Mouse (Mus musculus) embryo, embryonic 10.5 days (tissue): ENCODE results near the gene Rnd3.

Experiments
- DNase-seq: peaks from one replicate; pipeline ENCODE4 v3.0.0-alpha.2; 2015; ENCODE audit warnings: low spot score

The Rnd3 gene

DNA sequence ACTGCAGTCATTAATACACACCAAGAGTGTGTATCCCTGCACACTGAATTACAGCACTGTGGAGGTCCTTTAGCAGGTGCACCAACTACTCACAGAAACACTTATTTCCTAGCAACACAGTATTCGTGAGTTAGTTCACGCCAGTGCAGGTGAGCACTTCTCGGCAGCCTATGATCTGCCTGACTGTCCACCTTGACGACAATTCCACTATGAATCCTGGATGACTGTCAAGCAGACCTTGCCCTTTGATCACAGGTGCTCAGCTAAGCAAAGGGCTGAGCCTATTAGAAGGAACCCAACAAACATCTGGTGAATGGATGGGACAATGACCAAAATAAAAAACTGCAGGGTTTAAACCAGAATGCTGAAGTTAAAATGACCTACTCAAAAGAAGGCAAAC is 20.8 kb downstream of the Rnd3 start:
- no peak for DNase-seq

DNA sequence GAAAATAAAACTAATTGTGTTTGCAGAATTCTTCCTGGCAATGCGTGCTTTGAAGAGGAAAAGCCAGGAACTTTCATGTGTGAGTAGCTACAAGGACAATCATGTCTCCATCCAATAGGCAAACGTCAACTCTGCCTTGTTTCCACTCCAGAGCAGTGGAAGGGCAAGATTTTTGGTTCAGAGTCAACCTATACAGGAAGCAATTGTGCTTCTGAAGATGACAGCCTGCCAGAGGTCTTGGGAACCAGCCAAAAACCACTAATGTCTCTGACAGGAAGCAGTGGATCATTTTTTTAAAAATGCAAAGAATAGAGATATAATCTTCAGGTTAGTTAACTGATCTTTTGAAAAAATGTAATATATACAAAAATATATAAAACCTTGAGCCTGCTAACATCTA is 38.6 kb downstream of the Rnd3 start:
- no peak for DNase-seq

DNA sequence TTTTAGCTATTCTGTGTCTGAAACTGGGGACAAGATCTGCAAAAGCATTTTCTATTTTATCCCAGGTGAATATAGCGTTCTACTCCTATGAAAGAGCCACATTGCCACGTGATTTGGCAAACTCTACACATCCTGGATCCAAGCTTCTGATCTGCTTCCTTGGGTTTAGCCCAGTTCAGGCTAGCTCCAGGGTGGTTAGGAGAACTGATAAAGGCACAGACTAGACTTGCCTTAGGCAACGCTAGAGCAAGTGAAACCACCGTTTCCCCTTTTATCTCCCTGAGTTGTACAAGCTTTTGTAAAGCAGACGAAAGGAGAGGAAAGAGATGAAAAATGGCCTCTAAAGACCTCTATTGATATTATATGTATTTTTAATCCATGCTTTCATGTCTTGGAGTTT is 40.3 kb downstream of the Rnd3 start:
- no peak for DNase-seq

DNA sequence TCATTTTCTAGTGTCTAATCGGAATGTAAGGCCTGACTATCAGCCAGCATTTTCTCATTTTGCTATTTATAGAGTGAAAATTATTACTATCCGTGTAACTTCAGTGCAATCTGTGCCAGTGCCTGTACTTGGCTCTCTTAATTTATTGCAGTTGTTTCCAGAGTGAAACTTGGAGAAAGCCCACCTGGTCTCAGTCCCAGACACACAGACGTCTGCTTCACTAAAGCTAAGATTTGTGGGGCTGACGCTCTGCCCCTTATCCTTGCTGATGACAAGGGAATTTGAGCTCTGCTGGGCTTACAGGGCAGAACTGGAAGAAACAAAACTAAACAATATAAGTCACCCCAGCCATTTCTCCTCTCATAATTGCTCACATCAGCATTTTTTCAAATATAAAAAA is 47.7 kb downstream of the Rnd3 start:
- DNase-seq = peak; percentile 35

DNA sequence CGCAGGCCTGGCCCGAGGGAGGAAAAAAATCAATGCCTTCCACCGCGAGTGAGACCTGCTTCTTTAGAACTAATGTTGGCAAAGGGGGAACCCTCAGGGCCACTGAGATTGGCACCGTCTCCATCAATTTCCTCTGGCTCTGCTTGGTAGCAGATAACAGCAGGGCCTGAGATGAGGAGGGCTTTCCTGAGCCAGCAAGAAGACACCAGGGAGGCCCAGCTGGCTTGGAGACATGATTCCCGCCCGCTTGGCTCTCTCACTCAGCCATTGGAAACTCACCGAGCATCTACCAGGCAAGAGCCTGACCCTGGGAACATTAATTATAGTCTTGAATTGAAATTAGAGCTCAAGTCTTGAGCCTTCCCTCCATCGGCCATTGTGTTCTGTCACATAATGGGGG is 48.9 kb downstream of the Rnd3 start:
- DNase-seq = no peak

DNA sequence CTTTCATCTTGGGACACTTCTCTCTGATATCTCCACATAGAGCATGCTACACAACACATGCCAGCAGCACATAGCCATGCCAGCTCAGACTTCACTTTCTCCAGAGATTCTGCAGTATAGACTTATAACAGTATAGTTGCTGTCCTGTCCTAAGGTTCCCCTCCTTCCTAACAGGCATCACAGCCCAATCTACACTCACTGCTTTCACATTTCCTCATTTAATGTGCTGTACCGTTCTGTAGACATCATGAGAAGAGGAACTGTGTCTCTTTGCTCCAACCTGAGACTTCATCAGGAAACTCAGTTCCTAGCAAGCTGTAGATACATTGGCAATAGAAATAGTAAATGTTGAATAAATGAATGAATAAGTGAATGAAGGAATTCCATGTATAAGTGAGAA is 49.7 kb downstream of the Rnd3 start:
- DNase-seq = no peak

DNA sequence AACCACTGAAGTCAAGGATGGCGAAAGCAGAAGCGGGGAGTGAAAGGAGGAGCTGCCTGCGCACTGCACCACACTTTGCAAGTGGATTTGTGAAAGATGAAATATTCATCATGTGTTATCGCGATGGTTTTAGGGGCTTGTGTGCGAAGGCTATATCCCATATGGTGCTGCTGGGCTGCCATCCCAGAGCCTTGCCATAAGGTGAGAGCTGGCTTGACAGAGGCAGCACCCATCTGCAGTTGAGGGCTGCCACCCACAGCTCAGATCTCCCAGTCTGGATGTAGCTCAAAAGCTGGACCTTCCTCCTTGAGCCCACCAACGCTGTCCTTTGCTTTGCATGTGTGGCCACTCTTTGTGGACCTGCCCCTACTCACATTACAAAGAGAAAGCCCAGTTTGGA is 58.2 kb downstream of the Rnd3 start:
- no peak for DNase-seq

DNA sequence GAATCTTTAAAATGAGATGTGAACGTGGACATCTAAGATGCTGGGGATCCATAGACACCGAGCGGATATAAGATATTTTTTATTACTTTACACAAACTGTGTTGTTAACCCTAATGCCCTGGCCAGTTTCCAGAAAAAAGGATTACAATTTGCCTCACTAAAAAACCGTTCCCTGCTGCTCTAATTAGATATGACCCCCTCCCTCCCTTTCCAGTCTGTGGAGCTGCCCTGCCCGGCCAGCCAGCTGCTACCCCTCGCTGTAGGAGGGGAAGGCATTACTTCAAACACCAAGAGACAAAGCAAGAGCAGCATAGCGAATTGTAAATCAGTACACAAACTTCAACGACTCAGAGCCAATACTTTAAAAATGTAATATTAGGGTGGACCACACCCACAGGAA is 58.9 kb downstream of the Rnd3 start:
- DNase-seq = peak; percentile 40

DNA sequence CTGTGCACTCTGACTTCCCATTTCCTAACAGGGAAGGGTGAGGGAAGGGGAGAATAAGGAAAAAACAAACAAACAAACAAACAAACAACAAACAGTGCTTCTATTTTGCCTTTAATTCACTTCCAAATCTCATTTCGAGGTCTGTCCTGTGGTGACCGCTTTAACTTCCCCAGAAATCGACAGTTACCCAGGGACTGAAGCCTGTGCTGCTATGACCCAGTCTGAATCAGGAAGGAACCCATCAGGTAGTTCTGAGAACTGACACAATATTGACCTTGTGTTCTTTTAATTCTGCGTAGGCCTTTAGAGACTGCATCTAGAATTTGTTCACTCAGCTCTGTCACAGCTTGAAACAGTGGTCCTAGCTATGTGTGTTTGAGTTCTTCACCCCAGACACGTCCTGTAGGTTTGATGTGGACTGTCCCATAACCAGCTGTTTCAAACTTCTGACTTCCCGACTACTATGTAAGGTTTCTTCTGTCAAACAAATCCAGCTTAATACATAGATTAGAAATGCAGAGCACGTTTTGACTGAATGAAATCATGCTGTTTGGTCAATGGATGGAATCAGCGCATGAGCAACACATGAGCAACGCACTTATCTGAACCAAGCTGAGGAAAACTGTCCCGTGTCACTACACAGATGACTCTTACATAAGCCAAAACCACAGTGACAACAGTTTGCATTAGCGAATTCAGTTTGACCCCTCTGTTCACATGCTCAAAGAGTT is 59.9 kb downstream of the Rnd3 start:
- no peak for DNase-seq

DNA sequence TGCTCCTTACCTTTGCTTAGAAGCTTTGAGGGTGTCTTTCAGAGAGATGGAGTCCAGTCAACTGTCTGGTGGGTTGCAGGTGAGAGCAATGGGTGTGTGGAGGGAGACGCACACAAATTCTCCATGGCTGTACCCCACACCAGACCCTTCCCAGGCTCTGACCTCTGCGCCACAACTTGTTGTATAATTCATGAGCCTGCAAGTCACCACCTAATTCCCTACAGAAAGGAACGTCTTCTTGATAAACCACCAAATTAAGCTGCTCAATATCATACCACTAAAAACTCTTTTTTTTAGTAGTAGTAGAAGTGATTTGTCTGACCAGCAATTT is 60.8 kb downstream of the Rnd3 start:
- DNase-seq = no peak

DNA sequence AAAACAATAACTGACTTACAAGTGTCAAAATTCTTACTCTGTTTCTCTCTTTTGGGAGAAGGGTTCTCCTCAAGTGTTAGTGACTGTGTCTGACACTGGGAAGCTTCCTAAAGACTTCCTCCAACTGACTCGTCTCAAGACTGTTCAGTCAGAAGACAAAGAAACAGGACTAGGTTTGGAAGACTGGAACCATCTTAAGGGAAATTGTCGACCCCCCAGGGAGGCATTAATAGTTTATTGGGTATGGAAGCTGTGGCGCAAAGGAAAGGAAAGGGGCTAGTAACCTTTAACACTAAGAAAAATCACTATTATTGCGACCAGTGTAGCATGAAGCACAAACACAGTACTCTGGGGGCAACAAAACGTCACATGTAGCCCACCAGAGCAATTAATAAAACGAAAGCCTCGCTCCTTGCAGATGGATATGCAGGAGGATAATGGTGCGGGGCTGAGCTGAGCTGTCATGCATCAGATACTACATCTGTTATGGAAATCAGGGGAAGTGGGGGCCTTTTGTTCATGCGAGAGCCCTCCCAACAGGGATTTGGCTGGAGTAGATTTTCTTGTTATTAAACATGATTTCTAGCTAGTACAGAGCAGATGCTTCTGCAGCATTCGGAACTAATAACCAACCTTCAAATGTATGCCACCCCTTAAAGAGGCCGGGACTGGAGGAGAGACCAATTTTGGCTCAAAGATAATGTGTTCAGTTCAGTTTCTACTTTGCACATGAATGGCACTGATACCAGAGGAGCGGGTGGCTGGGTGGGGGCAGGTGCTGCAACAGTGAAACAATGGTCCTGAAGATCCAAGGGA is 61.4 kb downstream of the Rnd3 start:
- peak; percentile 68 for DNase-seq

DNA sequence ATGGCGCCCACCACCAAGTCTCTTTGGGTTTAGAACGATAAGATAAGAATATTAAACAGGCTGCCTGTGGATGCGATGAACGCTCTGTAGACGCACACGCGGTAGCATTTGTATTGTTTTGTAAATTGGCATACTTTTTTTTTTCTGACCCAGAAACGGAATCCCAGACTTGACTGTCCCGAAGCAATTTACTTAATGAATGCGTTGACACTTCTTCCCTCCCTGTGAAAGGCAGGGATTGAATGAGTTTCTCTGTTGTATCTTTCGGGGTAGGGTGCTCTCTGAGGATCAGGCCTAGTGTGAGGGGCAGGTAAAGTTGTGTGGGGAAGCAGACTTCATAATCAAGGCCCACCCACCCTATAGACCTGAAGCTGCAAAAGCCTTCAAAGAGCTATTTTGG is 63.8 kb downstream of the Rnd3 start:
- no peak for DNase-seq

DNA sequence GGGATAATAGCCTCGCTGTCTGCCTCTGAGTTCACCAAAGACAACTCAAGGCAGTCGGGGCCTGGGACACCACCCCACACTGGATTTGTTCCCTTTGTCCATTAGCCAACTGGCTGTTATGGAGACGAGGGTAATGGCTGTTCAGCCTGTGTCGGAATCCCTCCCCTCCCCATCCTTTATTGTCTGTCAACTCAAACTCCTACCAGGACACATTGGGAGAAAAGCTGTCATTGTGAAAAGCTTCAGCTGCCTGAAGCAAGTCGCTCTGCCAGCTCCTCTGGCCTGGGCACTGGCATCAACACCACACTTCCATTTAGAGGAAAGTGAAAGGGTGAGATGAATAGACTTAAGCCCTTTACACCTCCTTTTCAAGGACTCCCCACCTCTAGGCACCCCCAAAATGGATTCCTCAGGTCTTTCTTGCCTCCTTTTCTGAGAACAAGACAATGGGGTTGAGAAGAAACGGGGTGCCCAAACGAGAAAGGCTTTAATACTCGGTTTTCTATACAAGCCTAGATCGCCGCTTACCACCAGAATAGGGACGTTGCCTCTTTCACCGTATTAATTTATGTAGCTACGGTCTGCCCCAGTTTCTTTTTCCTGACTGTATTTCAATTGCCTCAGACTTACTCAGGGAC is 66.1 kb downstream of the Rnd3 start:
- DNase-seq = peak; percentile 29
